Mouse (Mus musculus) limb, embryonic 11.5 days (tissue): Measurements from ENCODE around the gene Wdr63. TPM values are rescaled to one million over a fixed set of nuclear protein-coding genes. Genes with fewer than 3 reads are reported as not detected.

Experiments
- ATAC-seq: fragments of 200-750 bp; cut with Nextera tagmentation; 2 replicates; pipeline ENCODE4 v1.8.0; 2017; ENCODE audit warnings: low read depth; ENCODE audit not compliant: insufficient number of reproducible peaks, low FRiP score, low TSS enrichment
- DNase-seq: peaks from one replicate; pipeline ENCODE4 v3.0.0-alpha.2; 2015; ENCODE audit warnings: low spot score
- H3K27ac ChIP-seq: fragments of 300-500 bp; sonication (generic); replicated peaks from 2 replicates; pipeline ENCODE4 v1.5.1; 2014; ENCODE audit warnings: low read depth, mild to moderate bottlenecking, low read length
- H3K27me3 ChIP-seq: fragments of 300-500 bp; sonication (generic); 2 replicates; pipeline ENCODE4 v1.6.1; 2014; ENCODE audit warnings: mild to moderate bottlenecking, low read length, mixed read lengths; ENCODE audit not compliant: control insufficient read depth, insufficient read depth
- H3K36me3 ChIP-seq: fragments of 300-500 bp; sonication (generic); 2 replicates; pipeline ENCODE4 v1.6.1; 2014; ENCODE audit warnings: mild to moderate bottlenecking, low read length, moderate library complexity, mixed read lengths; ENCODE audit not compliant: control insufficient read depth, insufficient read depth
- H3K4me1 ChIP-seq: fragments of 300-500 bp; sonication (generic); 2 replicates; pipeline ENCODE4 v1.6.1; 2014; ENCODE audit warnings: low read length, mixed read lengths; ENCODE audit not compliant: control insufficient read depth, insufficient read depth
- H3K4me2 ChIP-seq: fragments of 300-500 bp; sonication (generic); 2 replicates; pipeline ENCODE4 v1.6.1; 2014; ENCODE audit warnings: low read depth, mild to moderate bottlenecking, moderate library complexity; ENCODE audit not compliant: severe bottlenecking
- H3K4me3 ChIP-seq: fragments of 300-500 bp; sonication (generic); 2 replicates; pipeline ENCODE4 v1.5.1; 2014; ENCODE audit warnings: low read depth, low read length
- H3K9ac ChIP-seq: fragments of 300-500 bp; sonication (generic); 2 replicates; pipeline ENCODE4 v1.6.1; 2014; ENCODE audit warnings: mild to moderate bottlenecking, low read length
- H3K9me3 ChIP-seq: fragments of 300-500 bp; sonication (generic); 2 replicates; pipeline ENCODE4 v1.6.1; 2016; ENCODE audit warnings: low read length; ENCODE audit not compliant: control insufficient read depth
- WGBS: fragments of 180-500 bp; shearing (Covaris S2); extraction: QIAGEN DNeasy Blood & Tissue Kit; methylation state at CpG from one replicate; pipeline ENCODE4 v1.1.7; 2014; 5-methylcytosine and 5-hydroxymethylcytosine counted together
- polyA plus RNA-seq: library from polyadenylated mRNA; unstranded; fragments of >200 nt; fragmentation: Nextera tagmentation; extraction: Ambion mirVana; gene quantifications from 2 replicates; pipeline ENCODE4 v1.2.1, GENCODE M21; 2014

Gene Wdr63
- polyA plus RNA-seq, 1 experiment from 2014 or later, result not detected

GRCm38 (mm10) chr3:145991976-145992730, 115.8 kb downstream of the Wdr63 start:
- Histone ChIP-seq H3K27ac (no peak overlapping the region), H3K36me3 (no peaks in the 10 kb centered on the region), H3K9me3 (no peaks in the 10 kb centered on the region), H3K27me3 (peaks cover 8% of the 10 kb centered on the region), H3K9ac (no peak overlapping the region), H3K4me1 (peaks cover 9% of the 10 kb centered on the region; the same call in 1 of the 2 replicates), H3K4me3 (no peak overlapping the region), H3K4me2 (no peak overlapping the region)
- no peak for DNase-seq
- WGBS, result 80% methylated on average over 10 of the region's 10 CpGs
- no peak for ATAC-seq

GRCm38 (mm10) chr3:145991130-145991529, 116.8 kb downstream of the Wdr63 start:
- no peak for ATAC-seq
- Histone ChIP-seq H3K27ac (no peak overlapping the region), H3K9ac (no peak overlapping the region), H3K4me2 (no peak overlapping the region), H3K27me3 (peaks cover 8% of the 10 kb centered on the region), H3K4me1 (peaks cover 9% of the 10 kb centered on the region; the same call in 1 of the 2 replicates), H3K4me3 (no peak overlapping the region), H3K36me3 (no peaks in the 10 kb centered on the region), H3K9me3 (no peaks in the 10 kb centered on the region)
- DNase-seq, result no peak
- WGBS, result 86% methylated on average over 13 of the region's 13 CpGs

Other genes starting within 250 kb of the Wdr63 start
- 54.7 and 57.7 TPM in 2 replicates for gene Bcl10, start 185.3 kb downstream of the Wdr63 start, polyA plus RNA-seq
- 55.1 and 61.3 TPM in 2 replicates for gene 2410004B18Rik, start 170.1 kb downstream of the Wdr63 start, polyA plus RNA-seq
- 1.8 and 2.1 TPM in 2 replicates for gene Syde2, start 120.3 kb downstream of the Wdr63 start, polyA plus RNA-seq
- gene Mcoln3, start 9.3 kb upstream of the Wdr63 start, polyA plus RNA-seq, result 6.3 and 7.2 TPM in 2 replicates
- gene Mcoln2, start 41.7 kb upstream of the Wdr63 start, polyA plus RNA-seq, result 0.63 and 1.1 TPM in 2 replicates
- 0.38 and 0.51 TPM in 2 replicates for gene Lpar3, start 112.8 kb upstream of the Wdr63 start, polyA plus RNA-seq